Mouse (Mus musculus) bone marrow macrophage, adult 2 months (primary cell): Measurements from ENCODE around the gene Csrnp3. TPM values are rescaled to one million over a fixed set of nuclear protein-coding genes. Genes with fewer than 3 reads are reported as not detected.

ENCODE experiments used
- H3K27ac ChIP-seq: 2 replicates; pipeline ENCODE4 v1.5.1; 2012; ENCODE audit warnings: low read depth, low read length; ENCODE audit not compliant: insufficient read depth
- H3K4me1 ChIP-seq: 2 replicates; pipeline ENCODE4 v1.6.1; 2012; ENCODE audit warnings: low read length; ENCODE audit not compliant: control insufficient read depth, insufficient read depth
- H3K4me3 ChIP-seq: 2 replicates; pipeline ENCODE4 v1.5.1; 2012; ENCODE audit warnings: mild to moderate bottlenecking, low read length, moderate library complexity; ENCODE audit not compliant: insufficient read depth
- CTCF ChIP-seq: IDR thresholded peaks from 2 replicates; pipeline ENCODE4 v1.5.1; 2012; ENCODE audit warnings: low read depth, mild to moderate bottlenecking, low read length, moderate library complexity
- POLR2A ChIP-seq: IDR thresholded peaks from 2 replicates; pipeline ENCODE4 v1.6.1; 2012; ENCODE audit warnings: mild to moderate bottlenecking, low read depth, low read length, borderline replicate concordance
- polyA plus RNA-seq: library from polyadenylated mRNA; stranded (reverse); fragments of >200 nt; gene quantifications from 2 replicates; pipeline ENCODE4 v1.2.4, GENCODE M21; 2012; ENCODE audit not compliant: missing spikeins, insufficient read depth, insufficient read length

The Csrnp3 gene
- polyA plus RNA-seq, 1 experiment = not detected

GRCm38 (mm10) chr2:65994886-65995468 lies 149.4 kb downstream of the Csrnp3 start:
- Histone ChIP-seq H3K27ac (no peak overlapping the region), H3K4me3 (no peak overlapping the region), H3K4me1 (no peaks in the 10 kb centered on the region)
- TF ChIP-seq POLR2A = no peak
- TF ChIP-seq CTCF = no peak

GRCm38 (mm10) chr2:65998747-65999146 lies 153.2 kb downstream of the Csrnp3 start:
- TF ChIP-seq CTCF (no peak), POLR2A (no peak)
- Histone ChIP-seq H3K4me3 (no peak overlapping the region), H3K4me1 (no peaks in the 10 kb centered on the region), H3K27ac (no peak overlapping the region)

DNA sequence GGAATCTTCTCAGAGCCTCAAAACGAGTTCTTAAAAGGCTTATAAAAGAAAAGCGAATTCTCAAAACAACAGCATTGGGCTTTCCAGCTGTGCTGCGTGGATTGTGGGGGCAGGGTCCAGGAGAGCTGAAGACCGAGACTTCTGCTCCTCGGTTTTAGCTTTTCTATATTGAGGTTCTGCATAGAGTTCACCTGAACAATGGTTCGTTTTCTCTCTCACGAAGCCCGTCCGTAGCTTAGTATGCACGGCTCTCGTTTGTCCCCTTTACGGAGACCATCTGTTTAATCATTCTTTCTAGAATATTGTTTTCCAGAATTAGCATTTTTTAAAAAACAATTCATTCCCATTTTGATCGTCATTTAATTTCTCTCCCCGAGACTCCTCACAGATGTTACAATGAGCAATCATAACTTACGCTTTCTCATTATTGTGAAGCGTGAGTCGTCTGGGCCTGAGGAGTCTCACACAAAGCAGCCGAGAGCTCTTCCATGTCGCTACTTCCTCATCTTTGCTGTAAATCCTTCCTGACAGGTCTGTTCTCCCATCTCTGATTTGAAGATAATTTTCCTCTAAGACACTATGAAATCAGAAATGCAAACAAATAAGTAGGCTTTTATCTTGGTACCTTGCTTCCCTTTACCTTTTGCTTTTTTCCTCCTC lies 163.6 kb downstream of the Csrnp3 start:
- no peak overlapping the region for H3K27ac ChIP-seq
- no peak overlapping the region for H3K4me3 ChIP-seq
- no peaks in the 10 kb centered on the region for H3K4me1 ChIP-seq
- TF ChIP-seq POLR2A (no peak), CTCF (no peak)

DNA sequence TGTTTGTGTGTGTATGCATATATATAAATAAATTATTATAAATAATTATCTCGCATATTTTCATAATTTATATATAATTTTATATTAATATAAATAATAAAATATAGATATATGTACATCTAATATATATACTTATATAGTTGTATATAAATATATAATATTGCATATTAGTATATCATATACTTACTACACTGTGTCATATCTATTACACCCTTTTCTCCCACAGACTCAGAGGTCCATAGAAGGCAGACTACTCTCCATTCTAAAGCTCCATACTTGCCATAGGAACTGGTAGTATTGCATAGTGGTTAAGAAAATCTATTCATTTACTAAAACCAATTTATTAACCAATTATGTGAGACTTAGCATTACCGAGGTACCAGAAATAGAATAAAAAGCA lies 164.1 kb downstream of the Csrnp3 start:
- no peak overlapping the region for H3K4me3 ChIP-seq
- no peak for TF ChIP-seq POLR2A
- no peak for TF ChIP-seq CTCF
- H3K4me1 ChIP-seq = no peaks in the 10 kb centered on the region
- no peak overlapping the region for H3K27ac ChIP-seq

GRCm38 (mm10) chr2:66018711-66019110 lies 173.1 kb downstream of the Csrnp3 start:
- no peaks in the 10 kb centered on the region for H3K4me1 ChIP-seq
- no peak overlapping the region for H3K27ac ChIP-seq
- no peak for TF ChIP-seq POLR2A
- no peak for TF ChIP-seq CTCF
- H3K4me3 ChIP-seq = no peak overlapping the region

DNA sequence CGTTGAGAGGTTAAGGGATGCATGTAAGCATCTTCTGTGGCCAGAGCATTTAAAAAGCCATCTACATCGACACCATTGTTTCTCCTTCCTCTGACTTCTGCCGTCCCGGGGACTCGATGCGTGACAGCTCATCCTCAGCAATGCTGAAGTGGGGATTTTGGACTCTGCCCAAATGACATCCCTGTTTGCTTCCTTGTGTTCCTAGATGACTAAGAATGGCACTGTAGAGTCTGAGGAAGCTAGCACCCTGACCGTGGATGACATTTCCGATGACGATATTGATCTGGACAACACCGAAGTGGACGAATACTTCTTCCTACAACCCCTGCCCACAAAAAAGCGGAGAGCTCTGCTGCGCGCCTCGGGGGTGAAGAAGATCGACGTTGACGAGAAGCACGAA lies 173.7 kb downstream of the Csrnp3 start:
- no peak overlapping the region for H3K27ac ChIP-seq
- no peaks in the 10 kb centered on the region for H3K4me1 ChIP-seq
- TF ChIP-seq POLR2A (no peak), CTCF (no peak)
- no peak overlapping the region for H3K4me3 ChIP-seq

DNA sequence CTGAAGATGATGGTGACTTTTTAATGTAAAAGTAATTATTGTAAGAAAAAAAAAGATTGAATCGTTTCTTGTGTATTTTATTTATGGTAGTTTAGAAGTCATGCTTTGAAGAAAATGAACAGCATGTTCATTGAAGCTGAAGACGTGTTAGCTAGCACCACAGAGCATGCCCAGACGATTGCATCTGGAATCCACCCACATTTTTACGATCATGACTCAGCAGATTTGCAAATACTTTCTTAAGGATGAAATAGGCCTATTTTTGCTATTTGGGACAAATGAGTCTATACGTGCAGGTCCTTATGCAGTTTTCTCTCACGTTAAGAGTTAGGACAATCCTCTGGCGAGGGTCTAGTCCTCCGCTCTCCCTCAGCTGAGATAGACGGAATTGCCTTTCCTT lies 177.9 kb downstream of the Csrnp3 start:
- no peak overlapping the region for H3K27ac ChIP-seq
- TF ChIP-seq CTCF = no peak
- no peak for TF ChIP-seq POLR2A
- H3K4me1 ChIP-seq = no peaks in the 10 kb centered on the region
- H3K4me3 ChIP-seq = no peak overlapping the region

- TF ChIP-seq POLR2A (no peak), CTCF (no peak)
- Histone ChIP-seq H3K4me3 (no peak overlapping the region), H3K4me1 (no peaks in the 10 kb centered on the region), H3K27ac (no peak overlapping the region)
These were observed 179.3 kb downstream of the Csrnp3 start for GRCm38 (mm10) chr2:66024837-66025236.

GRCm38 (mm10) chr2:66028812-66029211 lies 183.2 kb downstream of the Csrnp3 start:
- H3K27ac ChIP-seq = no peak overlapping the region
- no peak overlapping the region for H3K4me3 ChIP-seq
- TF ChIP-seq CTCF (no peak), POLR2A (no peak)
- no peaks in the 10 kb centered on the region for H3K4me1 ChIP-seq

DNA sequence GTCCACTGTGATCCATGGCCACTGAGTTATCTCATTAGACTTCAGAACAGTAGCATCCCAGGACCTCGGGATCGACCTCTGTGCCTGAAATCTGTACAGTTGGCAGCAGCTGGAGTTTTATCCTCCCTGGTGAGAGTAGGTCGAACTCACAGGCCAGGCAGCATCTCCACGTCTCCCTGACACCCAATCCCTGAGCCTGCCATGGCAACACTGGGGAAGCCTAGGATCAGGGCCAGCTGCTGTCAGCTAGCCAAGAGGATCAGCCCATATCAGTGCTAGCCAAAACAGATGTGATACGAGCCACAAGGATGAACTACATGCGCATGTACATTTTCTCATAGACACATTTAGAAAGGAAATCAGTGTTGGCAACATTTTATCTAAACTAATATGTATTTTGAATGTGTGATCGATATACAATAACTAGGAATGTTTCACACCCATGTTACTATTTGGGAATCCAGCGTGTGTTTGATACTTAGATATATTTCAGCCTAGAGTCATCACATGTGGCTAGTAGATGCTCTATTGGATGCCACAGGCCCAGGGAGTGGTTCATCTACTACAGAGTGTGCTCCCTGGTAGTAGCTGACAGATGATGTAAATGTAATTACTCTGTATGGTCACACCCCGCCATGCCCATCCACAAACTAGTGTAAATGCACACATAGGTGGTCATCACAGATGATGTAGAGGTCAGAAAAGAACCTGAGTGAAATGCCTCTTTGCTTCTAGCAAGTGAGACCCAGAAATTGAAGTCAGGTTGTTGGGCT lies 189.5 kb downstream of the Csrnp3 start:
- H3K27ac ChIP-seq = no peak overlapping the region
- H3K4me3 ChIP-seq = no peak overlapping the region
- no peaks in the 10 kb centered on the region for H3K4me1 ChIP-seq
- no peak for TF ChIP-seq POLR2A
- no peak for TF ChIP-seq CTCF
